Mouse (Mus musculus) stomach, embryonic 16.5 days (tissue): Measurements from ENCODE around the gene Med28. TPM values are rescaled to one million over a fixed set of nuclear protein-coding genes. Genes with fewer than 3 reads are reported as not detected.

Experiments
- ATAC-seq: fragments of 200-750 bp; cut with Nextera tagmentation; 2 replicates; pipeline ENCODE4 v1.8.0; 2017; ENCODE audit warnings: moderate number of reproducible peaks, moderate TSS enrichment; ENCODE audit not compliant: insufficient read depth, low FRiP score
- H3K27ac ChIP-seq: fragments of 300-500 bp; sonication (generic); 2 replicates; pipeline ENCODE4 v1.5.1; 2014; ENCODE audit warnings: low read length
- H3K27me3 ChIP-seq: fragments of 300-500 bp; sonication (generic); 2 replicates; pipeline ENCODE4 v1.6.1; 2014; ENCODE audit warnings: low read length, control low read depth, mixed read lengths; ENCODE audit not compliant: control insufficient read depth, insufficient read depth
- H3K36me3 ChIP-seq: fragments of 300-500 bp; sonication (generic); 2 replicates; pipeline ENCODE4 v1.6.1; 2014; ENCODE audit warnings: low read length; ENCODE audit not compliant: control insufficient read depth, insufficient read depth
- H3K4me1 ChIP-seq: fragments of 300-500 bp; sonication (generic); 2 replicates; pipeline ENCODE4 v1.6.1; 2014; ENCODE audit warnings: low read length, control low read depth, mixed read lengths; ENCODE audit not compliant: control insufficient read depth, insufficient read depth
- H3K4me2 ChIP-seq: fragments of 300-500 bp; sonication (generic); 2 replicates; pipeline ENCODE4 v1.6.1; 2014; ENCODE audit warnings: low read depth, low read length, mixed read lengths
- H3K4me3 ChIP-seq: fragments of 300-500 bp; sonication (generic); replicated peaks from 2 replicates; pipeline ENCODE4 v1.5.1; 2014; ENCODE audit warnings: mild to moderate bottlenecking, low read length
- H3K9ac ChIP-seq: fragments of 300-500 bp; sonication (generic); 2 replicates; pipeline ENCODE4 v1.6.1; 2014; ENCODE audit warnings: low read length
- H3K9me3 ChIP-seq: fragments of 300-500 bp; sonication (generic); replicated peaks from 2 replicates; pipeline ENCODE4 v1.6.1; 2016; ENCODE audit warnings: low read length, control low read depth; ENCODE audit not compliant: control insufficient read depth
- WGBS: fragments of 180-500 bp; shearing (Covaris S2); extraction: QIAGEN DNeasy Blood & Tissue Kit; methylation state at CpG from one replicate; pipeline ENCODE4 v1.1.7; 2014; 5-methylcytosine and 5-hydroxymethylcytosine counted together
- polyA plus RNA-seq: library from polyadenylated mRNA; unstranded; fragments of >200 nt; fragmentation: Nextera tagmentation; extraction: Ambion mirVana; gene quantifications from 2 replicates; pipeline ENCODE4 v1.2.1, GENCODE M21; 2015

Gene Med28
- polyA plus RNA-seq, 1 experiment from 2014 or later: 194 TPM

DNA sequence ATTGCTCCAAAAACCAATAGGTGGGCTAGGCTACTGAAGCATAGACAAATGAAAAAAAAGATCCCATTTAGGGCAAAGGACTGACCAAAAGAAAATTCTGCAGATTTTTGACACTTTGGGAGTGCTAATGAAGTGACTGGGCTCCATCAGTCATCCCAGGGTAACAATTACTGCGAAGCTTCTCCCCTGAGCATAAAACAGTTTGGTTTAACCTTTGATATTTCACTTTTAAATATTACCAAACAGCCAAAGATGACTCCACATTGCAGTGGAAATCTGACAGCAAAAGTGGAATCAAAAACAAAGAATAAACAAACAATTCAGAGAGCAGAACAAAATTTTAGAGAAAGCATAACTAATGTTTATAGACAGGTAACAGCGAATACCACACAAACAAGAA is 38.9 kb upstream of the Med28 start:
- 88% methylated on average over 2 of the region's 2 CpGs for WGBS
- H3K27ac ChIP-seq: no peak overlapping the region
- H3K36me3 ChIP-seq: no peaks in the 10 kb centered on the region
- ATAC-seq: no peak
- H3K27me3 ChIP-seq: no peaks in the 10 kb centered on the region
- H3K9ac ChIP-seq: no peak overlapping the region
- H3K4me3 ChIP-seq: no peak overlapping the region
- H3K4me2 ChIP-seq: no peak overlapping the region
- no peaks in the 10 kb centered on the region for H3K9me3 ChIP-seq
- no peaks in the 10 kb centered on the region for H3K4me1 ChIP-seq

DNA sequence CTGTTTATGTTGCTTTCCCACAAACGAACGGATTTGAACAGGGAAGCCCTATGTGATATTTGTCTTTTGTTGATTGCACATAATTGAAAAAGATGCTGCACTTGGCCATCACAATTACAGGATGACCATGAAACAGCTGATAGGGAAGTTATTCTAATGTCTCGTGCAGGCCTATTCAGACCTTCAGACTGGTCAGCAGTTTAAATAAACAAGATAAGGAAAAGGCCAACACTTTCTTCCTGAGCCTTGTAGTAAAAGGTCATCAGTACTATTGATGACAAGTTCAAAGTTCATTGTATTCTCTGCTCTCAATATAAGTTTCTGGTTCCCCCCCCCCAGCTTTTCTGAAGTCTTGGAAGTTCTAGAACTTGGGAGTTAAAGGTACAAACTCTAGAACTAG is 37.4 kb upstream of the Med28 start:
- Histone ChIP-seq H3K4me2 (no peak overlapping the region), H3K27ac (no peak overlapping the region), H3K9me3 (no peaks in the 10 kb centered on the region), H3K36me3 (no peaks in the 10 kb centered on the region), H3K4me1 (no peaks in the 10 kb centered on the region), H3K9ac (no peak overlapping the region), H3K4me3 (no peak overlapping the region), H3K27me3 (no peaks in the 10 kb centered on the region)
- ATAC-seq: no peak
- 55% methylated on average over 3 of the region's 3 CpGs for WGBS

DNA sequence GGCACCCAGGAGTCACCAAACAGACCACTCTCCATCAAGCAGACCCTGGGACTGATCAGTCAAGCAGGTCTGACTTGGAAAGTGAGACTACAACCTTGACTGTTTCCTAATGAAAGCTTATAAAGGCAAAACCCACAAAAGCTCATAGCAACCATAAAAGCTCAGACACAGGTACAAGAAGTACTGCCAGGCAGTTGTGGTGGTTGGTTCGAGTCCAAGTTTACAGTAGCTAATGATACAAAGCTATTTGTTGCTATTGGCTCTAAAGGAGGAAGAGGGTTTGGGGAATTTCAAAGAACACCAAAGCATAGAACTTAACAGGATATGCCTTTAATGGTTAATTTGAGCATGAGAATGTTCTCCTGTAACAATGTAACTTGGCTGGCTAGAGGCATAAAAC is 36.4 kb upstream of the Med28 start:
- Histone ChIP-seq H3K9ac (no peak overlapping the region), H3K4me1 (no peaks in the 10 kb centered on the region), H3K4me3 (no peak overlapping the region), H3K36me3 (no peaks in the 10 kb centered on the region), H3K9me3 (no peaks in the 10 kb centered on the region), H3K4me2 (no peak overlapping the region), H3K27me3 (no peaks in the 10 kb centered on the region), H3K27ac (no peak overlapping the region)
- 79% methylated on average over 1 of the region's 1 CpGs for WGBS
- no peak for ATAC-seq

DNA sequence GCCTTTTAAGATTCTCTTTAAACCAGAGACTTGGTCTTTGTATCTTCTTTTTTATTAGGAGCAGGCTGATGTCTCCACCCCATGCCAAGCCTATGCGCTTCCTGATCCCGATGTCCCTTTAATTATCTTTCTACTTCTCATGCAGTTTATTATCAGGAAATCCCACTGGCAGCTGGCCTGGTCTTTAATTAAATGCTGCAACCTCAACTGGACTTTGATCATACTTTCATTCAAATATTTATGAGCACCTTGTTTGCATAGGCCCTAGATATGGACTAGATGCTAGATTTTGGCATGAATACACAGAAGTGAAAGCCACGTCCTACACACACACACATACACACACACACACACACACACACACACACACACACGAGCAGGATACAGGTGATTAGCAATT is 28.3 kb upstream of the Med28 start:
- no peak overlapping the region for H3K9ac ChIP-seq
- no peak overlapping the region for H3K4me3 ChIP-seq
- H3K27me3 ChIP-seq: no peaks in the 10 kb centered on the region

DNA sequence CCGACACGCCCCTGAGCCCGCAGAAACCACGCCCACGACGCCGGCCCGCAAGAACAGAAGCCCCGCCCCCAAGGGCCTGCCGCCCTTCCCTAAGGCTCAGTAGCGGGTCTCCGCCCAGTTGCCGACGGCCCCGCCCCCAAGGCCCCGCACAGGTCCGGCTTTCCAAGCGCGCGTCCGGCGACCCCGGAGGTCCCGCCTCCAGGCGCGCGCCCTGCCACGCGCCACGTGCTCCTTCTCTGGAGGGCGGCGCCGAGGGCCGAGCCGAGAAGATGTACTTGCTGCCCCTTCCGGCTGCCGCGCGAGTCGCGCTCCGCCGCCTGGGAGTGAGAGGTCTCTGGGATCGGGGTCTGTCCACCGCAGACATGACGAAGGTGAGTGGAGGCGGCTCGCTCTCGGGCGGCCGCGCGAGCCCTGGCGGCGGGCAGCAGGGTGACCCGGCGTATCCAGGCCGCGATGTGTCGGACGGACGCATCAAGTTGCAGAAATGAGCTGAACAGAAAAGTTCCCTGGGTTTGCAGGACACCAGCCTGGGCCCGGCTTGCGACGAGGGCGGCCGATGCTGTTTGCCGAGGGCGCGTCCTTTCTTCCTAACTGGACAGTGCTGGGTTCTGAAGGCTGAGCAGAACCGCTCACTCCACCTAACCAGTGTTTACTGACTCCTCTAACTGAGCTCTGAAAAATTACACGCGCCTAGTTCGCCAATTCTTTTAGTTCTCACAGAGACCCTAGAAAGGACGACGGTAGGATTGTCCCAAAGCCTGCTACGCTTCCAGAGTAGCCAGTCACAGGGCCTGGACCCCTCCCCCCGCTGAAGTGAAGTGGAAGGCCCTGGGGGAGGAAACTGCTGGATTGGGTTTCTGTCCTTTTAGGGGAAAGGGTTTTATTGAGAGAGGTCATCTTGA is 26.6 kb upstream of the Med28 start, which contains the start of gene Lap3:
Lap3 (plus strand) TSS at position 184 of the 902 bp plus-strand sequence.
- peak within 1 kb of the TSS; percentile 85 for H3K27ac ChIP-seq
- H3K4me1 ChIP-seq: peaks cover 12% of the 10 kb centered on the region
- peak; percentile 97 for ATAC-seq
- H3K27me3 ChIP-seq: no peaks in the 10 kb centered on the region
- H3K36me3 ChIP-seq: peaks cover 15% of the 10 kb centered on the region; the same call in 1 of the 2 replicates
- H3K4me2 ChIP-seq: peak within 1 kb of the TSS; percentile 92
- H3K4me3 ChIP-seq: peak within 1 kb of the TSS; percentile 87
- under 1% methylated on average over 78 of the region's 78 CpGs for WGBS
- H3K9ac ChIP-seq: peak within 1 kb of the TSS; percentile 84
- H3K9me3 ChIP-seq: no peaks in the 10 kb centered on the region

More for the DNA sequence above, 28.3 kb upstream of the Med28 start:
- Histone ChIP-seq H3K9me3 (no peaks in the 10 kb centered on the region), H3K27ac (no peak overlapping the region), H3K36me3 (peaks cover under 1% of the 10 kb centered on the region; the same call in 1 of the 2 replicates), H3K4me1 (peaks cover 12% of the 10 kb centered on the region), H3K4me2 (no peak overlapping the region)
- WGBS: 58% methylated on average over 4 of the region's 4 CpGs
- no peak for ATAC-seq

DNA sequence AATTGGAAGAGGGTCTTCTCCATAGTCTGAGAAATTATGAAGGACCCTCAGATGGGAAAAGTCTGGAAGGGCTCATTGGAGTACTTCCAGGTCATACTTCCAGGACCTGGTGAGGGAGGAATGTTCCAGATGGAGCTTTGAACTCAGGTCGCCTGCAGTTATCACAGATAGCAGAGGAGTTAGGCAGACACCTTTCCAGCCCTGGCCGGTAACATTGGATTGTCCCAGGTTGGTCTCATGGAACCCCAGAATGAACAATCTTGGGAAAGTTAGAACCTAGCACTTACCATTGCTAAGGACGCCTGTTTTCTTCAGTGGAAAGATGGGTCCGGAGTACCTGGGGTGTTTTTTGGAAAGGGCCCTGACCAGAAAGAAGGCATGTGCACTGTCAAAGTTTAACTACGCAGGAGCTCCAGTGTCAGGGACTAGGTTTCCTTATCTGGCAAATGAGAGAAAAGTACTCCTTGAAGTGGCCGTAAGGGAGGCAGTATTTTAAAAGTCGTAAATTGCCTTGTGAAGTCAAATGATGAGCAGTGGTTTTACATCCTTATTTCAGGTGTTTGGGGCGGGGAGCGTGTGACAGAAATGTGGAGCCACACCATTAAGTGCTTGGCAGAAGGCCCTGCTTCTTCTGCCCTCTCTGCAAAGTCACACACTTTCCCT is 25.8 kb upstream of the Med28 start:
- peak overlapping the region; percentile 85 for H3K27ac ChIP-seq
- ATAC-seq: no peak

DNA sequence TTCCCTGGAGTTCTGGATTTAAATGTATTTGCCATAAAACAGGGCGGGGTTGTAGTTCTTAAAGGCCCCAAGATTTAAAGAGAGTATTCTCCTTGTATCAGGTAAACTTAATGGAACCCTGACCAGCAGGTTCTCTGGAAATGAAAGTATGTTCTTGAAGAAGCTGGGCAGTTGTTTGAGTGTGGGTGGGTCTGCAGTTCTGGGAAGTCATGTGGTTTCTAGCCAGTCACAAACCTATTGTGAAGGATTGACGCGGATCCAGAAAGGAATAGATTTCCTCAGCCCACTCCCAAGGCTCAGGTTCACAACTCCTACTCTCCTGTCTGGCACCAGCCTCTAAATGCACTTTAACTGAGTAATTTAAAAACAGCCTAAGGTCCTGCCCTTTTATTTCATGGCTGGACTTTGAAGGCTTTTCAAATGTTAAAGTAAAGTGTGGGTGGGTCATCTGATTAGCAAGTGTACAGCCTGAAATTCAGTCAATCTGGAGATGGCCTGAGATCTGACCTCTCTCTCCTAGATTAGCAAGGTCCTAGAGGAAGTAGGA is 24.5 kb upstream of the Med28 start:
- peaks cover 22% of the 10 kb centered on the region for H3K36me3 ChIP-seq
- H3K9ac ChIP-seq: no peak overlapping the region

More for the DNA sequence above, 25.8 kb upstream of the Med28 start:
- peaks cover 12% of the 10 kb centered on the region for H3K4me1 ChIP-seq
- H3K27me3 ChIP-seq: no peaks in the 10 kb centered on the region
- WGBS: 53% methylated on average over 9 of the region's 9 CpGs
- H3K4me2 ChIP-seq: peak overlapping the region; percentile 92
- no peaks in the 10 kb centered on the region for H3K9me3 ChIP-seq
- H3K36me3 ChIP-seq: peaks cover 15% of the 10 kb centered on the region; the same call in 1 of the 2 replicates
- H3K9ac ChIP-seq: peak overlapping the region; percentile 84
- peak overlapping the region; percentile 87 for H3K4me3 ChIP-seq

DNA sequence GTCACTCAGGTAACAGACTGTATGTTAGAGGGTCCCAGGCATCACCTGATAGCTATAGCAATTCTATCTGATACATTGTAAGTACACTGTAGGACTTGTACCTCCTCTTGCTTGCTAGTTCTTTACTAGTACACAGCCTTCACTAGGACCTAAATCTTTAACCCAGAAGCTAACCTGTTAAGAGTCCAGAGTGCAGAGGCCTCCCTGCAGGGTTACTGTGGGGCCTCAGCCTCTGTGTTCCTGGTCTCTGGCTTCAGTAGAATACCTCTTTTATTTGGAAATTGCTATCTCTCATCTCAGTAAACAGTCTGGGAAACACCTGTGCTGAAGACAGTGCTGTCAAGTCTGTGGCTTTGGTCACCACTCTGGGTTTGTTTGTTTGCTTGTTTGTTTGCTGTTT is 24.0 kb upstream of the Med28 start:
- Histone ChIP-seq H3K9me3 (no peaks in the 10 kb centered on the region), H3K4me3 (no peak overlapping the region), H3K4me1 (peaks cover 12% of the 10 kb centered on the region), H3K27ac (no peak overlapping the region), H3K36me3 (peaks cover 22% of the 10 kb centered on the region), H3K27me3 (no peaks in the 10 kb centered on the region), H3K4me2 (no peak overlapping the region), H3K9ac (no peak overlapping the region)
- ATAC-seq: no peak

More for the DNA sequence above, 24.5 kb upstream of the Med28 start:
- Histone ChIP-seq H3K4me2 (no peak overlapping the region), H3K27ac (no peak overlapping the region), H3K4me1 (peaks cover 12% of the 10 kb centered on the region), H3K9me3 (no peaks in the 10 kb centered on the region), H3K4me3 (no peak overlapping the region), H3K27me3 (no peaks in the 10 kb centered on the region)
- WGBS: 78% methylated on average over 3 of the region's 3 CpGs
- ATAC-seq: no peak

DNA sequence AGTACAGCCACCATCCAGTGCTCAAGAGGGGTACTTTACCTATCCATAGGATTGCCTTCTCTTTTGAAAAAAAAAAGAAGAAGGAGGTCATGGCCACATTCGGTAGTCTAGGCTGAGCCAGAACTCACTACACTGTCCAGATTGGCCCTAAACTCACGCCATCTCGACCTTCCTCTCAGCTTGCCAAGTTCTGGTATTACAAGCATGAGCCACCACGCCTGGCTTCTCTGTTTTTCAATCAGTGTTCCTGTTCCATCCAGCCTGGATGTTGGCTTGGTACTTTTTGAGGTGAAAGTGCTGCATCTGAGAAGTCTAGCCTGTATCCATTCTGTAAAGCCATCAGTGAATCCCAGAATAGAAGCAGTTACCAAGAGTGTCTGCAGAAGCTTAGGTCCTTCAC is 23.6 kb upstream of the Med28 start:
- H3K4me2 ChIP-seq: no peak overlapping the region

More for the DNA sequence above, 23.6 kb upstream of the Med28 start:
- H3K4me3 ChIP-seq: no peak overlapping the region
- no peak for ATAC-seq
- H3K27me3 ChIP-seq: no peaks in the 10 kb centered on the region
- H3K9me3 ChIP-seq: no peaks in the 10 kb centered on the region
- peaks cover 22% of the 10 kb centered on the region for H3K36me3 ChIP-seq
- H3K27ac ChIP-seq: no peak overlapping the region
- H3K4me1 ChIP-seq: peaks cover 12% of the 10 kb centered on the region
- no peak overlapping the region for H3K9ac ChIP-seq
- WGBS: 82% methylated on average over 4 of the region's 4 CpGs
